Mouse (Mus musculus): ENCODE data around the gene Insc. TPM values are rescaled to one million over a fixed set of nuclear protein-coding genes. Genes with fewer than 3 reads are reported as not detected.

Insc gene
- polyA plus RNA-seq (2012; rRNA removed) = 1.4 and 1.9 TPM in 2 replicates

- TF ChIP-seq CTCF (IDR thresholded peaks at IDR 0.05; ENCODE audit: extremely low read depth, insufficient read length, insufficient replicate concordance, low read depth, low read length) (no peak), POLR2A (IDR thresholded peaks at IDR 0.05; ENCODE audit: low read depth, low read length) (no peak)
- Histone ChIP-seq H3K27ac (ENCODE audit: insufficient read depth, low read depth, low read length) (no peak within 1 kb of the TSS), H3K4me1 (ENCODE audit: control insufficient read depth, insufficient read depth, insufficient read length, low read length) (peaks cover 6% of the 10 kb centered on the region; the same call in 1 of the 2 replicates), H3K27me3 (ENCODE audit: control insufficient read depth, insufficient read depth, low read length) (no peaks in the 10 kb centered on the region; the same call in 1 of the 2 replicates), H3K36me3 (ENCODE audit: control insufficient read depth, insufficient read depth, low read length) (no peaks in the 10 kb centered on the region), H3K4me3 (ENCODE audit: low read depth, low read length) (no peak within 1 kb of the TSS)
- 74% methylated on average over 5 of the region's 5 CpGs for WGBS
Observed at GRCm38 (mm10) chr7:114743022-114743780, at the start of gene Insc. Gene Insc, plus strand, starts transcription at chr7:114743694.

GRCm38 (mm10) chr7:114700871-114701270 is 42.6 kb upstream of the Insc start:
- no peak overlapping the region for H3K27ac ChIP-seq (ENCODE audit: insufficient read depth, low read depth, low read length)
- TF ChIP-seq POLR2A (IDR thresholded peaks at IDR 0.05; ENCODE audit: low read depth, low read length) = no peak
- no peak for TF ChIP-seq CTCF (IDR thresholded peaks at IDR 0.05; ENCODE audit: extremely low read depth, insufficient read length, insufficient replicate concordance, low read depth, low read length)
- no peaks in the 10 kb centered on the region for H3K4me1 ChIP-seq (ENCODE audit: control insufficient read depth, insufficient read depth, insufficient read length, low read length)
- no peaks in the 10 kb centered on the region for H3K36me3 ChIP-seq (ENCODE audit: control insufficient read depth, insufficient read depth, low read length)
- 13% methylated on average over 2 of the region's 2 CpGs for WGBS
- H3K4me3 ChIP-seq (ENCODE audit: low read depth, low read length) = no peak overlapping the region
- H3K27me3 ChIP-seq (ENCODE audit: control insufficient read depth, insufficient read depth, low read length) = no peaks in the 10 kb centered on the region

- 49% methylated on average over 4 of the region's 4 CpGs for WGBS
- Histone ChIP-seq H3K27ac (ENCODE audit: insufficient read depth, low read depth, low read length) (no peak overlapping the region), H3K36me3 (ENCODE audit: control insufficient read depth, insufficient read depth, low read length) (no peaks in the 10 kb centered on the region), H3K4me1 (ENCODE audit: control insufficient read depth, insufficient read depth, insufficient read length, low read length) (no peaks in the 10 kb centered on the region), H3K4me3 (ENCODE audit: low read depth, low read length) (no peak overlapping the region), H3K27me3 (ENCODE audit: control insufficient read depth, insufficient read depth, low read length) (no peaks in the 10 kb centered on the region)
- TF ChIP-seq CTCF (IDR thresholded peaks at IDR 0.05; ENCODE audit: extremely low read depth, insufficient read length, insufficient replicate concordance, low read depth, low read length) (no peak), POLR2A (IDR thresholded peaks at IDR 0.05; ENCODE audit: low read depth, low read length) (no peak)
Observed at GRCm38 (mm10) chr7:114706716-114707115, 36.8 kb upstream of the Insc start.

DNA sequence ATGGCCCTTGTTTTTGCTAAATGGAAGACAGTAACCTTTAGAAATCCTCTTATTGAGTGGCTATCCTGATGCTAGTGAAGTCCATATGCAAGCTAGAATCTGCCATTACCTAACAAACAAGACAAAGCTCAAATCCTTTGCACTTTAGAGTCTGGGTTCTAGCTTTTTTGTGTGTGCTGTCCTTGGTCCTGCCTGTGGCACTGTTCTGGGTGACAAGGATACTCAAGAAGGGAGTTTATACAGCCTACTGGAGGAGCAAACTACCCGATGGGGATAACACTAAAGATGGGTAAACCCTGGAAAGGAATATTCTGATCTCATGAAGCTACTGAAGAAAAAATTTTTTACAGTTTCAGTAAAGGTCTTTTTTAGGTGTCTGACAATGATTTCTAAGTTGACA is 36.1 kb upstream of the Insc start:
- no peaks in the 10 kb centered on the region for H3K36me3 ChIP-seq (ENCODE audit: control insufficient read depth, insufficient read depth, low read length)
- H3K27ac ChIP-seq (ENCODE audit: insufficient read depth, low read depth, low read length) = no peak overlapping the region
- 77% methylated on average over 1 of the region's 1 CpGs for WGBS
- TF ChIP-seq CTCF (IDR thresholded peaks at IDR 0.05; ENCODE audit: extremely low read depth, insufficient read length, insufficient replicate concordance, low read depth, low read length) = no peak
- no peak for TF ChIP-seq POLR2A (IDR thresholded peaks at IDR 0.05; ENCODE audit: low read depth, low read length)
- H3K27me3 ChIP-seq (ENCODE audit: control insufficient read depth, insufficient read depth, low read length) = no peaks in the 10 kb centered on the region
- H3K4me1 ChIP-seq (ENCODE audit: control insufficient read depth, insufficient read depth, insufficient read length, low read length) = no peaks in the 10 kb centered on the region
- no peak overlapping the region for H3K4me3 ChIP-seq (ENCODE audit: low read depth, low read length)

- Histone ChIP-seq H3K36me3 (ENCODE audit: control insufficient read depth, insufficient read depth, low read length) (no peaks in the 10 kb centered on the region), H3K27ac (ENCODE audit: insufficient read depth, low read depth, low read length) (no peak overlapping the region), H3K4me3 (ENCODE audit: low read depth, low read length) (no peak overlapping the region), H3K27me3 (ENCODE audit: control insufficient read depth, insufficient read depth, low read length) (no peaks in the 10 kb centered on the region), H3K4me1 (ENCODE audit: control insufficient read depth, insufficient read depth, insufficient read length, low read length) (no peaks in the 10 kb centered on the region)
- WGBS = 32% methylated on average over 2 of the region's 2 CpGs
- TF ChIP-seq CTCF (IDR thresholded peaks at IDR 0.05; ENCODE audit: extremely low read depth, insufficient read length, insufficient replicate concordance, low read depth, low read length) (no peak), POLR2A (IDR thresholded peaks at IDR 0.05; ENCODE audit: low read depth, low read length) (no peak)
Observed at GRCm38 (mm10) chr7:114710419-114710818, 33.1 kb upstream of the Insc start.

DNA sequence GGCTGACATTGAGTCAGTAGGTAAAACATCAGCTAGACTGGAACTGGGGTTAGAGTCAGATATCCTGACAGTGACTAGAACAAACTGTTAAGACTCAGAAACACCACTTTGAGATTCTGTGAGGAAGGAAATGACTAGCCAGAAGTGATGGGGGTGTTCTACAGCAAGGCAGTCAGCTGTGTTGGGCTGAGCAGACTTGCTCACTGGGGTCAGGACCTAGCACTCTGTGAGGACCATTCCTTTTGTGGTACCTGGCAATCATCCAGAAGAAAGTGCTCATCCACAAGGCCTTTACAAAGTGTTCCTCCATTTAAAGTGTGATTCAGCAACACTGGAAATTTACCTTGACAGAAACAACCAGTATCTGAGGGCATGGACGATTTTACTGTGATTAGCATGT is 31.0 kb upstream of the Insc start:
- TF ChIP-seq CTCF (IDR thresholded peaks at IDR 0.05; ENCODE audit: extremely low read depth, insufficient read length, insufficient replicate concordance, low read depth, low read length) (no peak), POLR2A (IDR thresholded peaks at IDR 0.05; ENCODE audit: low read depth, low read length) (no peak)
- H3K27ac ChIP-seq (ENCODE audit: insufficient read depth, low read depth, low read length) = no peak overlapping the region
- H3K4me3 ChIP-seq (ENCODE audit: low read depth, low read length) = no peak overlapping the region
- no peaks in the 10 kb centered on the region for H3K4me1 ChIP-seq (ENCODE audit: control insufficient read depth, insufficient read depth, insufficient read length, low read length)
- no peaks in the 10 kb centered on the region for H3K27me3 ChIP-seq (ENCODE audit: control insufficient read depth, insufficient read depth, low read length)
- H3K36me3 ChIP-seq (ENCODE audit: control insufficient read depth, insufficient read depth, low read length) = no peaks in the 10 kb centered on the region
- WGBS = 66% methylated on average over 1 of the region's 1 CpGs

GRCm38 (mm10) chr7:114718300-114718699 is 25.2 kb upstream of the Insc start, which contains the start of gene Calcb:
Gene Calcb, plus strand, starts transcription at chr7:114718643.
- H3K27ac ChIP-seq (ENCODE audit: insufficient read depth, low read depth, low read length) = no peak within 1 kb of the TSS
- TF ChIP-seq CTCF (IDR thresholded peaks at IDR 0.05; ENCODE audit: extremely low read depth, insufficient read length, insufficient replicate concordance, low read depth, low read length) = no peak
- TF ChIP-seq POLR2A (IDR thresholded peaks at IDR 0.05; ENCODE audit: low read depth, low read length) = no peak
- H3K36me3 ChIP-seq (ENCODE audit: control insufficient read depth, insufficient read depth, low read length) = no peaks in the 10 kb centered on the region
- H3K27me3 ChIP-seq (ENCODE audit: control insufficient read depth, insufficient read depth, low read length) = peaks cover 16% of the 10 kb centered on the region
- WGBS = 13% methylated on average over 11 of the region's 11 CpGs
- H3K4me1 ChIP-seq (ENCODE audit: control insufficient read depth, insufficient read depth, insufficient read length, low read length) = no peaks in the 10 kb centered on the region; the same call in 1 of the 2 replicates
- no peak within 1 kb of the TSS for H3K4me3 ChIP-seq (ENCODE audit: low read depth, low read length)

All from small intestine, adult 2 months (tissue).